Mouse (Mus musculus) cerebellum, adult (tissue): ENCODE results near the gene Baiap2l2.
A peak's percentile ranks its signal among the peaks of the same experiment; 100 is the strongest.
"Not testable (repeated sequence)": the region's sequence is repeated elsewhere in the genome, so short reads cannot be mapped to it uniquely, and the experiment has no call there.

Experiments
- ATAC-seq: cut with Nextera tagmentation; 2 replicates; pipeline ENCODE4 v1.9.2; 2017; ENCODE audit warnings: mild to moderate bottlenecking, moderate library complexity, mixed read lengths; ENCODE audit not compliant: insufficient number of reproducible peaks, low FRiP score, low TSS enrichment

Gene Baiap2l2

DNA sequence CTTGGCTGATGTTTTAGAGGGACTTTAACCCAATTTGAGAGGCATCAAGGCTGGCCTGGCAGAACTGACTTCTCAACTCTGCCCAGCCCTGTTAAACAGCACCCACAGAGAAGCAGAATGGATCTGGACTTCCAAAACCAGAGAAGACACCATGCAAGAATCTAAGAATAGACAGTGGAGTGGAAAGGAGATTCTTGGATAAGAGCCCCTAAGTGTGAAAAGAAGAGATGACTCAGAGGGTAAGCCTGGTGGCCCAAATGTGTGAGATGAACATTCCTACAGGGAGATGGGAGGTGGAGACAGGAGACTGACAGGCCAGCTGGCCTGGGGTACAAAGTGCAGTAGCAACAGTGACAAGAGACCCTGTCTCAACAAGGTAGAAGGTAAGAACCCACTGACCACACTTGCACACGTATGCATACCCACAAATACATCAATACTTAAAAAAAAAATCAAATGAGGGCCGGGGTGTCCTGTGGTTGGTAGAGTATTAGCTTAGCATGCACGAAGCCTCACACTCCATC is 22.5 kb downstream of the Baiap2l2 start:
- no peak for ATAC-seq

DNA sequence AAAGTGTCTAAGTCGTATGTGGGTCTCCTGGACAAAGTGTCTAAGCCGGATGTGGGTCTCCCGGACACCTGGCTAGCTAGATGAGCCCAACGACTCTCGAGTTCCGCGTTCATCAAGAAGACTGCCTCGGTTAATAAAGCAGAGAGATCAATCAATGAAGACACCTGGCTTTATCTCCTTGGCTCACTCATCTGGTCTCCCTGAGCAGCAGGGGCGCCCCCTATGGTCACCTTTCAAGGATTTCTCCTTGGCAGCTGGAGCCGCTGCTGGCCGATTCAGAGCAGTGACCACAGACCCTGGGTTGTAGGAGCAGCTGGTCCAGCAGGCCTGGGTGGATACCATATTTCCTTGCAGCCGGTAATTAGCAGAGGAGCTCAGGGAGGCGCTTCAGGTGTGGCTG is 23.0 kb downstream of the Baiap2l2 start:
- ATAC-seq = no peak

- ATAC-seq = no peak
These were observed 23.6 kb downstream of the Baiap2l2 start for GRCm38 (mm10) chr15:79261757-79262156.

DNA sequence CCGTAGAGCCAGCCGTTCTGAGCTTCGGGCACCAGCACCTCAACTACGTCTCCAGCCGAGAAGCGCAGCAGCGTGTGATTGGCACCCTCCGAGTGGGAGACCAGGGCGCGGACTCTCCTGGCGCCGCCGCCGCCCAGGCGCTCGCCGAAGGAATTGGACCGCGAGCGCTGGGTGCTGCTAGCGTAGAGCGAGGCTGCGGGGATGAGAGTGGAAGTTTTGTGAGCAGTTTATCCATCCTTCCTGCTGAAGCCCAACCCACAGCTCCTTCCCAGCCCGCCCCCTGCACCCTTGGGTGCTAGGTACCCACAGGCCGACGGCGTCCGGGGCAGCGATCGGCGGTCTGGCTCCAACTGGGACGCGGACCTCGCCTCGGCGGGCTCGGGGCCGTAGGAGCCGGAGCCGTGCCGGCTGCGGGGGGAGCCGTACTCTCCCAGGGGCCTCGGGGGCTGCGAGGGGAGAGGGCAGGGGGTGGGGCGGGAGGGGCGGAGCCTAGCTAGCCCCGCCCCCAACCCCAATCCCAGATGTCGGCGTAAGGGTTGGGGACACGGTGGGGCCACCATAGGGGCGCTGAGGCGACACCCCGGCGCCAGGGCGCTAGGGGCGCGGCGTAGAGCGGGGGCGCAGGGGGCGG is 24.1 kb downstream of the Baiap2l2 start:
- no peak for ATAC-seq

DNA sequence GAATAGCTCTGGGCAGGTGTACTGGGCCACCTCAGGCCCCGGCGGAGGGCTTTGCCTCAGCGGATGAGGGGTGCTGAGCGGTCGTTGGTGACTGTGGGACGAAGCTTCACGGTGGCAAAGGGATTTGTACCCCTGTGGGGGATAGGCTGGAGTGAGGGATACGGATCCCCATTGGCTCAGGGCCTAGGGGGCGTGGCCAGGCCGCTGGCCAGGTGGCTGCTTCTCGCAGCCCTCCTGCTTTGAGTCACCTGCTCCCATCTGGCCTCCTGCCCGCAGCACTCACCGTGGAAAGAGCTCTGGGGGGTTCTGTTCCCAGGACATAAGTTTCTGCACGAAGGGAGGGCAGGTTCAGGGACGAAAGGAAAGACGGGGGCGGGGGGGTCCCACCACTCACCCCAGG is 26.8 kb downstream of the Baiap2l2 start:
- ATAC-seq = no peak

GRCm38 (mm10) chr15:79254661-79255060 is 30.7 kb downstream of the Baiap2l2 start, which contains the start of gene Slc16a8:
TSS of gene Slc16a8 (minus strand) at chr15:79254761.
- no peak for ATAC-seq

GRCm38 (mm10) chr15:79252580-79252979 is 32.8 kb downstream of the Baiap2l2 start:
- ATAC-seq = no peak

GRCm38 (mm10) chr15:79251781-79252491 is 33.4 kb downstream of the Baiap2l2 start:
- 0 out of 2 replicates have a peak, but pooled peaks have one; percentile 47 for ATAC-seq

GRCm38 (mm10) chr15:79251168-79251567 is 34.2 kb downstream of the Baiap2l2 start:
- ATAC-seq = no peak

- no peak for ATAC-seq
These were observed 35.1 kb downstream of the Baiap2l2 start for GRCm38 (mm10) chr15:79250236-79250635.

- ATAC-seq = no peak
These were observed 40.0 kb downstream of the Baiap2l2 start for GRCm38 (mm10) chr15:79245321-79245720.

DNA sequence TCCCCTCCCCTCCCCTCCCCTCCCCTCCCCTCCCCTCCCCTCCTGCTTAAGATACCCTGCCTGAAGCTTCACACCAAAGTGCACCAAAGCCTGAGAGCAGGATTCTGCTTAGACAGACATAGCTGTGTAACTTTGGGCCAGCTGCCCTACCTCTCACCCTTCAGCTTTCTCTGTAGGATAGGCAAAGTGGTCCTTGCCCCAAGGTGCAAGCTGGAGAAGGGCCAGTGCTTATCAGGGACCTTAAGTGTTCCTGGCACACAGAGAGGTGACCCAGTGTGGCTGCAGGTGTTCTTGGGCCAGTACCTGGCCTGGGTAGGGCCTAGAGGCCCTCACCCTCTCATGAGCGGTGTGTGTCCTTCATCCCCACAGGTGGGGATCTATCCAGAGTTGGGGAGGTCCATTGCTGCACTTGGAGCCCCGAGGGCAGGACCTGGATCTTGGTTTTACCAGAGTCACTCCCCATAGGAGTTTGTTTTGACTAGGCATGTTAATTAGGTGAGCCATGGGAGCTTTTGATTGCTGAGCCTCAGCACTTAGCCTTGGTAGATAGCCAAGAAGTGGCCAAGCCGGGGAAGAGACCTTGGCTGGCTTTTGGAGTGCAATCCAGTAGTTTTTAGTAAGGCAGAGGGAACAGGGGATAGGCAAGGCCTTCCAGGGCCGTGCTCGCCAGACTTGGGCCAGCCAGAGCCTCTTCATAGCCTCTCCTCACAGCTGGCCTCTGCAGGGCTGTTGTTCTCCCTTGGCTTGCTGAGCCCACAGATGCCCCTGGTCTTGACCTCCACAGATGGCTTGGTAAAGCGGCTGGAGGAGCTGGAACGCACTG is 41.1 kb downstream of the Baiap2l2 start:
- ATAC-seq = no peak

DNA sequence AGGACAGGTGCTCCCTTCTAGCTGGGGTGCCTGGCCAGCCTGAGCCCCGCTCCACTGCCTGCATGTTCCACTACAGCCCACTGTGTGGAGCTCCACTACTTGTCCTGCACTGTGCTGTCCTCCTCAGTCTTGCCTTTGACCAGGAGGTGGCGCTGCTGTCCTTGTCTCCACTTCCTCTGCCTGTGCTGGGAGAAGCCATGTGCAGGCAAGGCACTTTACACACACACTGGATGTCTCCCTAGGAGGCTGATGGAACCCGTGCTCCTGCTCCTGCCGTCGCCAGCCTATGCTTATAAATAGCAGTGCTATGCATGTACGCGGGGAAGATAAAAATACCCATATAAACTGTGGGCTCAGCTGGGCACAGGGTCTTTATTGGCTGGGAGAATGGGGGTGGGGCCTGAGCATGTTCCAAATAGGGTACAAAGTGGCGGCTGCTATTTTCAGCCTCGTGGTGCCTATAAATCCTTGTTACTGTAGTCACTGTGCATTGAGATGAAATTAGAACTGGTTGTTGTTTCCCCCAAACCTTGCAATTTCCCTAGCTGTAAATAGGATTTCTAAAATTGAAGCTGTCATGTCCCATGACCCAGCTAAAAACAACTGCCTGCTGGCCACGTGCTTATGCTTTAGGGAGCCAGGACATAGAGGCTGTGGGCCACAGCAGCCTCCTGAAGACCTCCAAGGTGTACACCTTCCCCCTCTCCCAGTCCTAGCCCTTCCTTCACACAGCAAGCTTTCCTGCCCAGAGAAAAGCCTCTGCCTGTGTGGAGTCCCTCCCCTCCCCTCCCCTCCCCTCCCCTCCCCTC is 41.9 kb downstream of the Baiap2l2 start:
- peak; percentile 90 for ATAC-seq

- 0 out of 2 replicates have a peak, but pooled peaks have one; percentile 17 for ATAC-seq
These were observed 42.6 kb downstream of the Baiap2l2 start for GRCm38 (mm10) chr15:79242574-79243233.

GRCm38 (mm10) chr15:79238036-79238435 is 47.3 kb downstream of the Baiap2l2 start:
- ATAC-seq = no peak

DNA sequence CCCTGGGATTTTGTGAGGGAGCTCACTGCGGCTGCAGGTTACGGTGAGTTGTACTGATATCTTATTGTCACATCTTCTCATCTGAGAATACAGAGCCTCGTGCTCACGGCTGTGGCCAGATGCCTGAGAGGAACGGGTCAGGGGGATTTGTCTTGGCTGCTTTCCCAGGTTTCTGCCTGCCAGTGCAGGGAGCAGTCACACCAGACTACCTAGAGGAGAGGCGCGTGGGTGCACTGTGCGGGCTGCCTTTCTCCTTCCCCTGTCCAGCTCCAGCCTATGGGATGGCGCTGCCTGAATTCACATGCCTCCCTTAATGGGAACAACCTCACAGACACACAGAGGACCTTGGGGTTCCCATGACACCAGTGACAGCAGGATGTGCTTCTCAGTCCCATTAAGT is 50.1 kb downstream of the Baiap2l2 start:
- ATAC-seq = no peak

DNA sequence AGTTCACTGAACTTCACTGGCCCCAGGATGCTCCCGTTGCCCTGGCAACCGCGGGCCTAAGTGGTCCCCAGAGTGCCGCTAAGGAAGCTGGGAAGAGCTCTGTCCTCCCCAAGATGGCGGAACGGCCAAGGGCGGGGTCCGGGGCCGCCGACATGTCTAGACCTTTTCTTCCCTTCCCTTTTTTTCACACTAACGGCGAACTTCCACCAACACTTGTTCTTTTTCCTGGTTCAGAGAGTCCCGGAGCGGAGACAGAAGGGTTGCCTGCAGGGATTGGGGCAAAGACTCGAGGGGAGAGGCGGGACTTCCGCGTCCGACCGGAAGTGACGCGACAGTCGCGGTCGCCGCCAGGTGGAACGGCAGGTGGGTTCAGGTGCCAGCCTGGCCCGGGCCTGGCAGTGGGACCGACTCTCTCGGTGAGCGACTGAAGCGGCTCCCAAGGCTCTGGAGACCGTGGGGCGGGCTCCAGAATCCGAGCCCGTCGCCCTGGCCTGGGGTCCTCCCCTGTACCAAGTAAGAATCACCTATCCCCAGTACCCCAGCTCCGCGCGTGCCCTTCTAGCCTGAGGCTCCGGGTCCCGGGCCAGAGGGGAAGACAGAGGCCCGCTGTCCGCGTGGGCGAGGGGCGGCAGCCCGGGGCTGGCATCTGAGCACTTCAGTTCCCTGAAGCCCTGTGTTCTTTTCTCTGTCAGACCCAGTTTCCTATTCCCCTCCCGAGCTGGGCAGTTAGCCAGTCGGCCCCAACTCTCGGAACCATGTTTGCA is 56.1 kb downstream of the Baiap2l2 start, which contains the start of the genes Pick1 and Gm49486:
Pick1 (plus strand) TSS at position 116 of the 764 bp plus-strand sequence.
Gm49486 (plus strand) TSS at position 334 of the 764 bp plus-strand sequence.
- peak; percentile 82 for ATAC-seq

DNA sequence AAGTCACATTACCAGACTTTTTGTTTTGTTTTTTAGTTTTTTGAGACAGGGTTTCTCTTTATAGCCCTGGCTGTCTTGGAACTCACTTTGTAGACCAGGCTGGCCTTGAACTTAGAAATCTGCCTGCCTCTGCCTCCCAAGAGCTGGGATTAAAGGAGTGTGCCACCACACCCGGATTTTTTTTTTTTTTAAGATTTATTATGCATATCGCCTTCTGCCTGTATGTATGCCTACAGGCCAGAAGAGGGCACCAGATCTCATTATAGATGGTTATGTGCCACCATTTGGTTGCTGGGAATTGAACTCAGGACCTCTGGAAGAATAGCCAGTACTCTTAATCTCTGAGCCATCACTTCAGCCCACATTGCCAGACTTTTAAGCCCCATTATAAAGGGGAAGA is 59.6 kb downstream of the Baiap2l2 start:
- ATAC-seq = not testable (repeated sequence)

DNA sequence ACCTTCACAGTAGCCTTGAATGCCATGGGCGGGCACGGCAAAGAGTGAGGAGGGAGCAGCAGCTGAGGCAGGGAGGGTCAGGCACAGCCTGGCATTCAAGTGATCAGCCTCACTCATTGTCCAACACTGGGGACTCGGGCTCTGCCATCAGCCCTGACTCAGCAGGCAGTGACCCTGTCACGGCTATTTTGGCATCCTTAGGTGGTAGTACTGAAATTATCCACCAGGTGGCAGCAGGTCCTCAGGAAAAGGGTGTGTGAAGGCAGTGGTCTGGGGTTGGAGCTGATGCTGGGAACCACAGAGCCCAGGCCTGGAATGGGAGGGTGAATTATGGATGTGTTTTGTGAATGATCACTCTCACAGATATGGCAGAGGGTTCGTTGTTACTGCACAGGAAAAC is 60.7 kb downstream of the Baiap2l2 start:
- peak; percentile 33 for ATAC-seq
